Mouse (Mus musculus): ENCODE data around the gene Pagr1a. TPM values are rescaled to one million over a fixed set of nuclear protein-coding genes. Genes with fewer than 3 reads are reported as not detected.

Pagr1a gene
- 1.6 and 3.7 TPM in 2 replicates for polyA plus RNA-seq (2012; rRNA removed)

DNA sequence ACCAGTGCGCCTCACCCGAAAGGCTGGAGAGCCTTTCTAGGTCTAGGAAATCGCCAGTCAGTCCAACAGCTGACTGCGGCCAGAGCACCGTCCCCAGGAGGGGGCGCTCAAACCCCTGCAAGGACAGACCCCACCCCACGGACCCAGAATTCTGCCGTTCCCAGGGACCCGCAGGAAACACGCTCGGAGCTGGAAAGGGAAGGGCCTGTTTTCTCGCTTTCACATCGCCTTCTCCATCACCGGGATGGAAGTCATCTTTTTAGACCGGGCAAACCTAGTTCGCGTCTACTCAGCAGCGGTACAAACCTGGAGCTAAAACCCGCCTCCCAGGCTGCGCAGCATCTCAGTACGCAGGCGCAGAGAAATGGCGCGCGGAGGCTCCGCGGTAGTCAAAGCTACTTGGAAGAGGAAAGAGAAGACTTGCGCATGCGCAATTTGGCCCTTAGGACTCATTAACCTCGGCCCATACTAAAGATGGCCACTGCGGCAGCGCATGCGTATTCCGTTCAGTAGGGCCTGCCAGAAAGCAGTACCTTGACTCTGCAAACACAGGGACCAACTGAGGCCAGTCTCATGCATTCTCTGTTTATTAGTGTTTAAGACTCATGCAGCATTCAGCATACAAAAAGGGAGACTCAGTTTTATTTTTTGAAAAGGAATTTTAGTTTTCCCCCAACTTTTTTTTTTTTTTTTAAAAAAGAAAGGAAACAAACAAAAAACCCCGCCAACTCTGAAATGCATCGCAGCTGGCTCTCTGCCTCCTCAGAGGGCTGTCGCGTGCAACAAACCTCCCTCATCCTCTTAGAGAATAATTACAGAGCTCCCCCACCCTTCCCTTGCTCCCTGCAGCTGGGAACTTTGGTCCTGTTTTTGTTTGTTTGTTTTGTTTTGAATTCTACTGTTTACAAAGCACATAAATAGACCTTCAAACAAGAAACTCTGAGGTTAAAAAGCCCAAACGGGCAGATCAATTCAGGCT lies at the start of gene Pagr1a:
Gene Pagr1a (minus strand): TSS at position 382 of the 979 bp plus-strand sequence.
- peaks cover 6% of the 10 kb centered on the region; the same call in 1 of the 2 replicates for H3K36me3 ChIP-seq (ENCODE audit: control insufficient read depth, insufficient read depth, low read length)
- WGBS: 2% methylated on average over 39 of the region's 39 CpGs
- TF ChIP-seq POLR2A (IDR thresholded peaks at IDR 0.05; ENCODE audit: low read depth, low read length) (peak; percentile 68), CTCF (IDR thresholded peaks at IDR 0.05; ENCODE audit: extremely low read depth, insufficient read length, insufficient replicate concordance, low read depth, low read length) (peak; percentile 98)
- no peaks in the 10 kb centered on the region for H3K27me3 ChIP-seq (ENCODE audit: control insufficient read depth, insufficient read depth, low read length)
- H3K4me1 ChIP-seq (ENCODE audit: control insufficient read depth, insufficient read depth, insufficient read length, low read length): peaks cover 25% of the 10 kb centered on the region
- H3K4me3 ChIP-seq (ENCODE audit: low read depth, low read length): peak within 1 kb of the TSS; percentile 68
- H3K27ac ChIP-seq (ENCODE audit: insufficient read depth, low read depth, low read length): peak within 1 kb of the TSS; percentile 90

DNA sequence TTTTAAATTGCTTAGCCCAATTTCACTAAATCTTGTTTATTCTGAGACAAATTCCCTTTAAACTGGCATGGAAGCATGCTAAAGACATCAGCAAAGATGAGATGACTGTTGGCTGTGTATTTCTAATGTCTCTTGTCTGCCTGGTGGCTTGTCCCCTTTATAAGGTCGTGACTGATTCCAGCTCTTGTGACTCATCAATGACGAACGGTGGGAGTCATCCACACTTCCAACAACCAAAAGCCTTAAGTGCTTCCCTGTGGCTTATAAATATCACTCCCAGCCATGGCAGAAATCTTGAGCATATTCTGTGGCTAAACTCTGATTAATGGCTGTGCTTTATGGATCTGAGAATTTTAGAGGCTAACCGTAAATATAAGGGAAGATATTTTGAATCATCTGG lies 49.2 kb upstream of the Pagr1a start:
- WGBS: 61% methylated on average over 4 of the region's 4 CpGs
- Histone ChIP-seq H3K27ac (ENCODE audit: insufficient read depth, low read depth, low read length) (no peak overlapping the region), H3K27me3 (ENCODE audit: control insufficient read depth, insufficient read depth, low read length) (no peaks in the 10 kb centered on the region), H3K36me3 (ENCODE audit: control insufficient read depth, insufficient read depth, low read length) (no peaks in the 10 kb centered on the region), H3K4me3 (ENCODE audit: low read depth, low read length) (no peak overlapping the region), H3K4me1 (ENCODE audit: control insufficient read depth, insufficient read depth, insufficient read length, low read length) (no peaks in the 10 kb centered on the region; the same call in 1 of the 2 replicates)
- TF ChIP-seq CTCF (IDR thresholded peaks at IDR 0.05; ENCODE audit: extremely low read depth, insufficient read length, insufficient replicate concordance, low read depth, low read length) (no peak), POLR2A (IDR thresholded peaks at IDR 0.05; ENCODE audit: low read depth, low read length) (no peak)

DNA sequence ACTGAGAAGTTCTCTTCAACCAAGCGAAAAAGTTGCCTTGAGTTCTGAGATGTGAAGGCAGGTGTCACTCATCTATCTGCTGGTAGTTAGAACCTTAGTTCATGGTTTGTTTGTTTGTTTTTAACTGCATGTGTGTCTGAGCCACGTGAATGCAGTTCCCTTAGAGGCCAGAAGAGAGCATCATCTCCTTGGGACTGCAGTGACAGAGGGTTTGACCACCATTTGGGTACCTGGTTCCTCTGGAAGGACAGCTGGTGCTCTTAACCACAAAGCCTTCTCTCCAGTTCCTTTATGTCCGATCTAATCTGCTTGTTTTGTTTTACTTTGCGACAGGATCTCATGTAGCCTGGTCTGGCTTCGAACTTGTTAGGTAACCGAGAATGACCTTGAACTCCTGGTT lies 48.4 kb upstream of the Pagr1a start:
- WGBS: 87% methylated on average over 6 of the region's 6 CpGs
- H3K27ac ChIP-seq (ENCODE audit: insufficient read depth, low read depth, low read length): no peak overlapping the region
- TF ChIP-seq CTCF (IDR thresholded peaks at IDR 0.05; ENCODE audit: extremely low read depth, insufficient read length, insufficient replicate concordance, low read depth, low read length) (no peak), POLR2A (IDR thresholded peaks at IDR 0.05; ENCODE audit: low read depth, low read length) (no peak)
- no peaks in the 10 kb centered on the region for H3K4me1 ChIP-seq (ENCODE audit: control insufficient read depth, insufficient read depth, insufficient read length, low read length)
- H3K27me3 ChIP-seq (ENCODE audit: control insufficient read depth, insufficient read depth, low read length): peaks cover 3% of the 10 kb centered on the region; the same call in 1 of the 2 replicates
- no peaks in the 10 kb centered on the region for H3K36me3 ChIP-seq (ENCODE audit: control insufficient read depth, insufficient read depth, low read length)
- H3K4me3 ChIP-seq (ENCODE audit: low read depth, low read length): no peak overlapping the region

DNA sequence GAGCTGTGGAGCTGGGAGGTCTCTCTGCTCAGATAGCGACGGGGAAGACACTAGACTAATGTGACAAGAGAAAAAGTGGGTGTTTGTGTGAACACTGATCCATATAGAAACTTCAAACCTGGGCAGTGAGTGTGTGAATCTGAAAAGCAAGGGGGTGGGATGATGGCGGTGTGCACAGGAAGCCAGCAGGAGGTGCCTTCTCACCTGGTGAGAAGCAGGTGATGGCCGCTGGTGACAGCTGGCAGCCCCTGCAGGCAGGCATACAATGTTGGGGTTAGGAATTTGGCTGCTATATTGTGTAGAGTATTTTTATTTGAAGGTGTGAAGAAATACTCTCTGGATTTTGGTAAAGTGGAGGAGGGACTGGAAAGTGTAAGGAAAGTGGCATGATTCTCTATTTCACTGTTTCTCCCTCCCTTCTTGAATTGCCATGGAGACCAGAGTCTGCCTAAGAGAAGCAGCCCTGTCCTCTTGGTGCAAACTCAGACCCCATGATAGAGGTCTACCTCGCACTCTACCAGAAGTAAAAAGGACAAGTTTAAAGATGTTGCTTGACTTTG lies 38.0 kb upstream of the Pagr1a start:
- H3K36me3 ChIP-seq (ENCODE audit: control insufficient read depth, insufficient read depth, low read length): no peaks in the 10 kb centered on the region
- TF ChIP-seq POLR2A (IDR thresholded peaks at IDR 0.05; ENCODE audit: low read depth, low read length): no peak
- 0 out of 2 replicates have a peak, but pooled peaks have one; percentile 8 for TF ChIP-seq CTCF (IDR thresholded peaks at IDR 0.05; ENCODE audit: extremely low read depth, insufficient read length, insufficient replicate concordance, low read depth, low read length)
- H3K4me3 ChIP-seq (ENCODE audit: low read depth, low read length): no peak overlapping the region
- no peak overlapping the region for H3K27ac ChIP-seq (ENCODE audit: insufficient read depth, low read depth, low read length)
- H3K27me3 ChIP-seq (ENCODE audit: control insufficient read depth, insufficient read depth, low read length): peaks cover 12% of the 10 kb centered on the region
- WGBS: 54% methylated on average over 5 of the region's 5 CpGs
- no peaks in the 10 kb centered on the region for H3K4me1 ChIP-seq (ENCODE audit: control insufficient read depth, insufficient read depth, insufficient read length, low read length)

DNA sequence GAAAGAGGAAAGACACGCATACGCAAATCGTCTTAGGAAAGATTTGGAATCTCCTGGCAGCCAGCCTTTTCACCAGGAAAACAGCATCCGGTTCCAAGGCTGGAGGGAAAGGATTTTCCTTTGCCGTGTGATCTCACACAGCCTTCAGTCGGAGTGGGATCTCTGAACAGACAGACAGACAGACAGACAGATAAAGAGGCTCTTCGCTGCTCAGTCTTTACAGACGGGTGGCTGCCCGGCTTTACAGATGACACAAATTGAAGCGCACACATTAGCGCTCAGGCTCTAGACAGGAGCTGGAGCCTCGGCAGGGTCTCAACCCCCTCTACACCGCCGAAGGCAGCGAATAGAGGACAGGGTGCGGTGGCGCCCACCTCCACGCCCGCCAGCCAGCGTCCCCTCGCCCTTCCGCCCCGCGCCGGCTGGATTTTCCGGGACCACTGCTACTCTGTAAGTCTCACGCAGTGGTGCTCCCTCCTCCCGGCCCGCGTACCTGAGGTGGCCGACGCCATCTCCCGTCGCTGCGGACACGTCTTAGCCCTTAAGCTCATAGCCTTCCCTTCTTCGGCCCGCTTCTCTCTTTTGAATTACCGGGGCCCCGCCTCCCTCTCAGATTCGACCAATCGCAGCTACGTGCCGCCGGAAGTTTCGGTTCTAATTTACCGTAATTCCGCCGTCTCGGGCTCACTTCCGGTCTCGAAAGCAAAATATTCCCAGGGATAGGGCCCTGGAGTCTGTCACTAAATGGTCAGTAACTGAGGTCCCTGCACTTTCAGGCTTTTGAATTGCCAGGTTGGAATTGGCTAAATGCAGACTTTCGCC lies 24.9 kb upstream of the Pagr1a start, which contains the start of gene Kif22:
Gene Kif22 (minus strand): TSS at position 621 of the 822 bp plus-strand sequence.
- Histone ChIP-seq H3K4me3 (ENCODE audit: low read depth, low read length) (peak within 1 kb of the TSS; percentile 72), H3K4me1 (ENCODE audit: control insufficient read depth, insufficient read depth, insufficient read length, low read length) (peaks cover 2% of the 10 kb centered on the region; the same call in 1 of the 2 replicates), H3K36me3 (ENCODE audit: control insufficient read depth, insufficient read depth, low read length) (no peaks in the 10 kb centered on the region; the same call in 1 of the 2 replicates), H3K27me3 (ENCODE audit: control insufficient read depth, insufficient read depth, low read length) (no peaks in the 10 kb centered on the region), H3K27ac (ENCODE audit: insufficient read depth, low read depth, low read length) (no peak within 1 kb of the TSS)
- WGBS: under 1% methylated on average over 53 of the region's 53 CpGs
- TF ChIP-seq CTCF (IDR thresholded peaks at IDR 0.05; ENCODE audit: extremely low read depth, insufficient read length, insufficient replicate concordance, low read depth, low read length): no peak
- TF ChIP-seq POLR2A (IDR thresholded peaks at IDR 0.05; ENCODE audit: low read depth, low read length): no peak

DNA sequence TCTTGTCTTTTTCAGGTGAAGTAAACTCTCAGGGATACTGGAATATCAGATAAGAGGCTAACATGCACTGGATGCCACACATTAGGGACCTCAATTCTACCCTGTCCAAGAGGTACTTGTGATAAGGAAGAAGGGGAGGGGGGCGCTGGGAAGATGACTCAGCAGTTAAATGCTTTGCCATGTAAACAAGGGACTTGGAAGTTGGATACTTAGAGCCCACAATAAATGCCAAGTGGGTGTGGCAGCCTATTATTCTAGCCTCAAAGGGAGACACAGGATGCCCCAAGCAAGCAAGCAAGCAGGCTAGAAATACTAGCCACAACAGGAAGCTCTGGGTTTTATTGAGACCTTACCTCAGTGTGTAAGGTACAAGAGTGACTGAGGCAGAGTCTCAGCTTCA lies 14.1 kb upstream of the Pagr1a start:
- peaks cover 9% of the 10 kb centered on the region; the same call in 1 of the 2 replicates for H3K36me3 ChIP-seq (ENCODE audit: control insufficient read depth, insufficient read depth, low read length)
- H3K4me1 ChIP-seq (ENCODE audit: control insufficient read depth, insufficient read depth, insufficient read length, low read length): peaks cover 5% of the 10 kb centered on the region
- TF ChIP-seq CTCF (IDR thresholded peaks at IDR 0.05; ENCODE audit: extremely low read depth, insufficient read length, insufficient replicate concordance, low read depth, low read length) (no peak), POLR2A (IDR thresholded peaks at IDR 0.05; ENCODE audit: low read depth, low read length) (no peak)
- no peaks in the 10 kb centered on the region for H3K27me3 ChIP-seq (ENCODE audit: control insufficient read depth, insufficient read depth, low read length)
- no peak overlapping the region for H3K4me3 ChIP-seq (ENCODE audit: low read depth, low read length)
- no peak overlapping the region for H3K27ac ChIP-seq (ENCODE audit: insufficient read depth, low read depth, low read length)
- 43% methylated on average over 1 of the region's 1 CpGs for WGBS

Data from small intestine, adult 2 months (tissue).